Mouse (Mus musculus): ENCODE measurements around the gene Serpina3a. TPM values are rescaled to one million over a fixed set of nuclear protein-coding genes. Genes with fewer than 3 reads are reported as not detected.

Serpina3a gene
- total RNA-seq, 1 experiment: not detected

GRCm38 (mm10) chr12:104100768-104101167, 11.8 kb upstream of the Serpina3a start, which contains the start of gene Serpina5:
Serpina5 (plus strand) TSS chr12:104101113.
- Histone ChIP-seq H3K4me3 (ENCODE audit: insufficient read depth in 1 of 2, low read depth in 1 of 2, low read length in 2 of 2, poor library complexity in 1 of 2, severe bottlenecking in 1 of 2) (no peak within 1 kb of the TSS), H3K9ac (ENCODE audit: insufficient read depth, low read depth, low read length, poor library complexity, severe bottlenecking) (no peak within 1 kb of the TSS), H3K36me3 (ENCODE audit: control insufficient read depth, insufficient read depth, low read length, poor library complexity, severe bottlenecking) (no peaks in the 10 kb centered on the region), H3K27ac (ENCODE audit: insufficient read depth, low read depth, low read length, poor library complexity, severe bottlenecking) (no peak within 1 kb of the TSS), H3K4me1 (ENCODE audit: control insufficient read depth in 2 of 2, insufficient read depth in 2 of 2, low read length in 2 of 2, poor library complexity in 1 of 2) (no peaks in the 10 kb centered on the region), H3K9me3 (ENCODE audit: control insufficient read depth, insufficient read depth, low read depth, low read length) (no peaks in the 10 kb centered on the region)
- in situ Hi-C loops (cut with MboI; ENCODE audit: low sequenced_read_pairs in 2 of 2, unreplicated experiment in 2 of 2): no loop called here
- no peak for DNase-seq (ENCODE audit: low read depth, low spot score)
- no peak for TF ChIP-seq CHD2 (IDR thresholded peaks at IDR 0.05; ENCODE audit: low read depth, low read length)

GRCm38 (mm10) chr12:104105847-104106246, 6.7 kb upstream of the Serpina3a start:
- in situ Hi-C loops (cut with MboI; ENCODE audit: low sequenced_read_pairs in 2 of 2, unreplicated experiment in 2 of 2): no loop called here
- Histone ChIP-seq H3K4me1 (ENCODE audit: control insufficient read depth in 2 of 2, insufficient read depth in 2 of 2, low read length in 2 of 2, poor library complexity in 1 of 2) (no peaks in the 10 kb centered on the region), H3K4me3 (ENCODE audit: insufficient read depth in 1 of 2, low read depth in 1 of 2, low read length in 2 of 2, poor library complexity in 1 of 2, severe bottlenecking in 1 of 2) (no peak overlapping the region), H3K27ac (ENCODE audit: insufficient read depth, low read depth, low read length, poor library complexity, severe bottlenecking) (no peak overlapping the region), H3K9ac (ENCODE audit: insufficient read depth, low read depth, low read length, poor library complexity, severe bottlenecking) (no peak overlapping the region), H3K9me3 (ENCODE audit: control insufficient read depth, insufficient read depth, low read depth, low read length) (no peaks in the 10 kb centered on the region), H3K36me3 (ENCODE audit: control insufficient read depth, insufficient read depth, low read length, poor library complexity, severe bottlenecking) (no peaks in the 10 kb centered on the region)
- DNase-seq (ENCODE audit: low read depth, low spot score): no peak
- TF ChIP-seq ZNF384 (IDR thresholded peaks at IDR 0.05; ENCODE audit: low read depth, low read length): no peak
- TF ChIP-seq CHD2 (IDR thresholded peaks at IDR 0.05; ENCODE audit: low read depth, low read length): no peak
- TF ChIP-seq HCFC1 (IDR thresholded peaks at IDR 0.05; ENCODE audit: borderline replicate concordance, insufficient read depth, low read length): no peak
- no peak for TF ChIP-seq MAFK (IDR thresholded peaks at IDR 0.05; ENCODE audit: insufficient read depth, low read depth, low read length)
- TF ChIP-seq ZC3H11A (IDR thresholded peaks at IDR 0.05; ENCODE audit: borderline replicate concordance, low read depth, low read length): no peak

GRCm38 (mm10) chr12:104106919-104107318, 5.6 kb upstream of the Serpina3a start:
- Histone ChIP-seq H3K4me1 (ENCODE audit: control insufficient read depth in 2 of 2, insufficient read depth in 2 of 2, low read length in 2 of 2, poor library complexity in 1 of 2) (no peaks in the 10 kb centered on the region), H3K4me3 (ENCODE audit: insufficient read depth in 1 of 2, low read depth in 1 of 2, low read length in 2 of 2, poor library complexity in 1 of 2, severe bottlenecking in 1 of 2) (no peak overlapping the region), H3K9ac (ENCODE audit: insufficient read depth, low read depth, low read length, poor library complexity, severe bottlenecking) (no peak overlapping the region), H3K27ac (ENCODE audit: insufficient read depth, low read depth, low read length, poor library complexity, severe bottlenecking) (no peak overlapping the region), H3K36me3 (ENCODE audit: control insufficient read depth, insufficient read depth, low read length, poor library complexity, severe bottlenecking) (no peaks in the 10 kb centered on the region), H3K9me3 (ENCODE audit: control insufficient read depth, insufficient read depth, low read depth, low read length) (no peaks in the 10 kb centered on the region)
- TF ChIP-seq CHD2 (IDR thresholded peaks at IDR 0.05; ENCODE audit: low read depth, low read length): no peak
- in situ Hi-C loops (cut with MboI; ENCODE audit: low sequenced_read_pairs in 2 of 2, unreplicated experiment in 2 of 2): no loop called here
- DNase-seq (ENCODE audit: low read depth, low spot score): no peak

DNA sequence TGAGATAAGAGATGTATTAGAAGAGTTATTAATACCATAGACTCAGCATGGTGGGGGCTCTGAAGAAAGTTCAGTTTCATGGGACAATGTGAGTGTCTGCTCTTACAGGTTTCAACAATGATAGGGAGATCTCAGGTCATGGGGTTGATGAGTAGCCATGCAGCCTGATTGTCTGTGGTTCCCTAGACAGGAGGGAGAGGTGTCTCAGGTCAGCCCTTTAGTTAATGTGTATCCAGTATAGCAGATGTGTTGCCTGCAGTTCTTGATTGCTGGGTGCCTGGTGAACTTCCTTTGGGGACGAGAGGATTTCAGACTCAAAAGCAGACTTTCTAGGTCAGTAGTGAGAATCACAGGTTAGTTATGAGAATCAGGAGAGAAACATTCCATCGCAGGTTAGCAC, 4.0 kb upstream of the Serpina3a start:
- no peak for DNase-seq (ENCODE audit: low read depth, low spot score)
- no peak overlapping the region for H3K4me3 ChIP-seq (ENCODE audit: insufficient read depth in 1 of 2, low read depth in 1 of 2, low read length in 2 of 2, poor library complexity in 1 of 2, severe bottlenecking in 1 of 2)
- H3K9ac ChIP-seq (ENCODE audit: insufficient read depth, low read depth, low read length, poor library complexity, severe bottlenecking): no peak overlapping the region
- H3K27ac ChIP-seq (ENCODE audit: insufficient read depth, low read depth, low read length, poor library complexity, severe bottlenecking): no peak overlapping the region
- no peak for TF ChIP-seq ZC3H11A (IDR thresholded peaks at IDR 0.05; ENCODE audit: borderline replicate concordance, low read depth, low read length)
- TF ChIP-seq HCFC1 (IDR thresholded peaks at IDR 0.05; ENCODE audit: borderline replicate concordance, insufficient read depth, low read length): no peak
- no peak for TF ChIP-seq ZNF384 (IDR thresholded peaks at IDR 0.05; ENCODE audit: low read depth, low read length)
- TF ChIP-seq CHD2 (IDR thresholded peaks at IDR 0.05; ENCODE audit: low read depth, low read length): no peak
- TF ChIP-seq MAFK (IDR thresholded peaks at IDR 0.05; ENCODE audit: insufficient read depth, low read depth, low read length): no peak
- no peaks in the 10 kb centered on the region for H3K36me3 ChIP-seq (ENCODE audit: control insufficient read depth, insufficient read depth, low read length, poor library complexity, severe bottlenecking)
- in situ Hi-C loops (cut with MboI; ENCODE audit: low sequenced_read_pairs in 2 of 2, unreplicated experiment in 2 of 2): no loop called here
- H3K9me3 ChIP-seq (ENCODE audit: control insufficient read depth, insufficient read depth, low read depth, low read length): no peaks in the 10 kb centered on the region
- H3K4me1 ChIP-seq (ENCODE audit: control insufficient read depth in 2 of 2, insufficient read depth in 2 of 2, low read length in 2 of 2, poor library complexity in 1 of 2): no peaks in the 10 kb centered on the region

DNA sequence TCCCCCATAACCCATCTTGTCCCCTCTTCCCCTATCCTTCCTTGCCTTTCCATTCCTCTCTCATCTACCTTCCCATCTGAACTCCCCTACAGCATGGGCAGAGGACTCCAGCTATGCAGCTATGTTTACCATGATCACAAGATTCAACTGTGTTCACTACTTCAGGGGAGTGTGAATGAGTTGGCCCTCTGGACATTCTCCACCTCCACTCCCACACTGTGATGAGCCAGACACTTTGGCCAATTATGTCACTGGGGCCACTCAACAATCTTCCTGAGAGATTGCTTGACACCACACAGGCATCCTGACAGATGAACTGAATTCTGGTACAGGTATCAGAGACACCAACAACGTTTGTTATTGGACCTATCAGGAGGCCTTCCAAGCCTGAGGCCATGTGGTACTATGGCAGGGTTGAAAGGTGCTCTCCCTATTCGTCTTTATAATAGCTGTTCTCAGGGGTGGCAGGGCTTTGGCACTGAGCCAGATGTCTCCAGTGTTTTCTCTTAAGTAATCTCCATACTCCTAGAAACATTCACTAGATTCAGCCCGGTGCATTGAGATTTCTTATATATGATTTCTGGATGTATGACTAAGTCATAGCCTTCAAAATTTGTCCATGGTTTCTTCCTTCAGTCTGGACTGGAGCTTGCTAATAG, 2.5 kb downstream of the Serpina3a start:
- H3K9me3 ChIP-seq (ENCODE audit: control insufficient read depth, insufficient read depth, low read depth, low read length): no peaks in the 10 kb centered on the region
- no peak overlapping the region for H3K9ac ChIP-seq (ENCODE audit: insufficient read depth, low read depth, low read length, poor library complexity, severe bottlenecking)
- no peaks in the 10 kb centered on the region for H3K36me3 ChIP-seq (ENCODE audit: control insufficient read depth, insufficient read depth, low read length, poor library complexity, severe bottlenecking)
- no peaks in the 10 kb centered on the region for H3K4me1 ChIP-seq (ENCODE audit: control insufficient read depth in 2 of 2, insufficient read depth in 2 of 2, low read length in 2 of 2, poor library complexity in 1 of 2)
- no peak for DNase-seq (ENCODE audit: low read depth, low spot score)
- TF ChIP-seq ZC3H11A (IDR thresholded peaks at IDR 0.05; ENCODE audit: borderline replicate concordance, low read depth, low read length): no peak
- in situ Hi-C loops (cut with MboI; ENCODE audit: low sequenced_read_pairs in 2 of 2, unreplicated experiment in 2 of 2): no loop called here
- no peak overlapping the region for H3K4me3 ChIP-seq (ENCODE audit: insufficient read depth in 1 of 2, low read depth in 1 of 2, low read length in 2 of 2, poor library complexity in 1 of 2, severe bottlenecking in 1 of 2)
- no peak overlapping the region for H3K27ac ChIP-seq (ENCODE audit: insufficient read depth, low read depth, low read length, poor library complexity, severe bottlenecking)
